Mouse (Mus musculus) forebrain, embryonic 16.5 days (tissue): ENCODE data around the gene Plcxd2. TPM values are rescaled to one million over a fixed set of nuclear protein-coding genes. Genes with fewer than 3 reads are reported as not detected.

Source experiments
- ATAC-seq: fragments of 200-750 bp; cut with Nextera tagmentation; 2 replicates; pipeline ENCODE4 v1.8.0; 2017; ENCODE audit warnings: mild to moderate bottlenecking, moderate library complexity
- H3K27ac ChIP-seq: fragments of 300-500 bp; sonication (generic); 2 replicates; pipeline ENCODE4 v1.5.1; 2014; ENCODE audit warnings: low read length, control low read depth
- H3K27me3 ChIP-seq: fragments of 300-500 bp; sonication (generic); replicated peaks from 2 replicates; pipeline ENCODE4 v1.6.1; 2014; ENCODE audit warnings: low read length; ENCODE audit not compliant: control insufficient read depth, insufficient read depth
- H3K36me3 ChIP-seq: fragments of 300-500 bp; sonication (generic); 2 replicates; pipeline ENCODE4 v1.6.1; 2014; ENCODE audit not compliant: control insufficient read depth, insufficient read depth
- H3K4me1 ChIP-seq: fragments of 300-500 bp; sonication (generic); replicated peaks from 2 replicates; pipeline ENCODE4 v1.6.1; 2014; ENCODE audit warnings: low read length; ENCODE audit not compliant: control insufficient read depth, insufficient read depth
- H3K4me2 ChIP-seq: fragments of 300-500 bp; sonication (generic); 2 replicates; pipeline ENCODE4 v1.6.1; 2014; ENCODE audit warnings: mild to moderate bottlenecking, low read length, control low read depth
- H3K4me3 ChIP-seq: fragments of 300-500 bp; sonication (generic); replicated peaks from 2 replicates; pipeline ENCODE4 v1.5.1; 2014; ENCODE audit warnings: mild to moderate bottlenecking, low read length, control low read depth
- H3K9ac ChIP-seq: fragments of 300-500 bp; sonication (generic); replicated peaks from 2 replicates; pipeline ENCODE4 v1.6.1; 2014; ENCODE audit warnings: low read depth, low read length, control low read depth
- H3K9me3 ChIP-seq: fragments of 300-500 bp; sonication (generic); 2 replicates; pipeline ENCODE4 v1.6.1; 2016; ENCODE audit warnings: low read length; ENCODE audit not compliant: control insufficient read depth
- WGBS: fragments of 180-500 bp; shearing (Covaris S2); extraction: QIAGEN DNeasy Blood & Tissue Kit; methylation state at CpG from one replicate; pipeline ENCODE4 v1.1.7; 2014; 5-methylcytosine and 5-hydroxymethylcytosine counted together
- polyA plus RNA-seq: library from polyadenylated mRNA; unstranded; fragments of >200 nt; fragmentation: Nextera tagmentation; extraction: Ambion mirVana; gene quantifications from 2 replicates; pipeline ENCODE4 v1.2.1, GENCODE M21; 2015

The Plcxd2 gene
- polyA plus RNA-seq, 1 experiment from 2014 or later: 17.7 TPM

GRCm38 (mm10) chr16:45935956-45936483 lies 74.0 kb downstream of the Plcxd2 start:
- no peak for ATAC-seq
- H3K27me3 ChIP-seq: no peaks in the 10 kb centered on the region
- H3K4me2 ChIP-seq: no peak overlapping the region
- WGBS: 45% methylated on average over 3 of the region's 3 CpGs
- H3K36me3 ChIP-seq: no peaks in the 10 kb centered on the region
- no peak overlapping the region for H3K4me3 ChIP-seq
- peaks cover 6% of the 10 kb centered on the region; the same call in 1 of the 2 replicates for H3K4me1 ChIP-seq
- no peaks in the 10 kb centered on the region for H3K9me3 ChIP-seq
- H3K27ac ChIP-seq: no peak overlapping the region
- H3K9ac ChIP-seq: no peak overlapping the region

DNA sequence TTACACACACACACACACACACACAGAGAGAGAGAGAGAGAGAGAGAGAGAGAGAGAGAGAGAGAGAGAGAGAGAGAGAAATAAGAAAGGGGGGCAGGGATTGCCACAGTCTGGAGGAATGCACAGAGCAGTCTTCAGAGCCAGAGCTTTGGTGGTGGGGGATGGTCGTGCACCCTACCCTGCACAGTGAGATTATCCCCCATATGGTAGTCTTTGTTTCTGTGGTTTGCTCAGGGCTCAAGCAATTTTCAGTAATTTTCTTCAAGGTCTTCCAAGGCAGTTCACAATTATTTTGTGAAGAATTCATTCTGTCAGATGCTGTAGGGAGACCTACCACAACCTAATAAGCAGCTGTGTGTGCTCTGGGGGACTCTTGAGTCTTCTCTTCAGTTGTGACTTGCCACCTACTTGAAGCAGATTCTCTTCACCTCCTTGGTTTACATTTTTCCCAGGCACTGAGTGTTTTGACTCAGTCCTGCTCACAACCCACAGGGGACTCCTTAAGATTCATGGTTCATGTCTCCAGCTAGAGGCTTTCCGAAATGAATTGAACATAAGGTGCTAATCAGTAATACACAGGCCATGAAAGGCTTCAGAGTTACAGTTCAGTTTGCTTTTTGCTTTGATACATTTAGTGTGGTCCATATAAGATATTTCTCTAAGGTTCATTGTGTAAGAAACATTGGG lies 75.2 kb downstream of the Plcxd2 start:
- no peaks in the 10 kb centered on the region for H3K36me3 ChIP-seq

DNA sequence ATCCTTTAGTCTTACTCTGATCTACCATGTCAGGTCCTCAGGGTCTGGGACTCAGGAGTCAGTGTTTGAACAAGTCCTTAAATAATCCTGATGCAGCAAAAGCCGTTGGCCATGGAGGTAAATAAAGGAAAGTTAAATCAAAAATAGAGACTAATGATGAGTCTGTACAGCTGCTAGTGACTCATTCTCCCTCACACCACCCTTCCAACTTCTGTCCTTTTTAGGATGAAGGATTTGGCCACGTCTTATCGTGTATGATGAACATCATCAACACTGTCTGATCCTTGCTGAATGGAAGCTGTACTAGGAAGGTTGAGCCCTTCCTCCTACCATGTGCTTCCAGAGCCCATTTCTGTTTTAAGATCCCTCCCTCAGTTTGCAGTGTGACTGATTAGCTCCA lies 79.7 kb downstream of the Plcxd2 start:
- Histone ChIP-seq H3K4me2 (no peak overlapping the region), H3K27ac (no peak overlapping the region), H3K9me3 (no peaks in the 10 kb centered on the region), H3K36me3 (no peaks in the 10 kb centered on the region), H3K27me3 (no peaks in the 10 kb centered on the region), H3K9ac (no peak overlapping the region), H3K4me3 (no peak overlapping the region), H3K4me1 (no peaks in the 10 kb centered on the region)
- WGBS: 91% methylated on average over 3 of the region's 3 CpGs
- ATAC-seq: no peak

More for the DNA sequence above, 75.2 kb downstream of the Plcxd2 start:
- 45% methylated on average over 2 of the region's 2 CpGs for WGBS
- Histone ChIP-seq H3K4me3 (no peak overlapping the region), H3K27me3 (no peaks in the 10 kb centered on the region), H3K4me1 (peaks cover 6% of the 10 kb centered on the region; the same call in 1 of the 2 replicates), H3K9ac (no peak overlapping the region), H3K27ac (no peak overlapping the region), H3K9me3 (no peaks in the 10 kb centered on the region), H3K4me2 (no peak overlapping the region)
- ATAC-seq: no peak

DNA sequence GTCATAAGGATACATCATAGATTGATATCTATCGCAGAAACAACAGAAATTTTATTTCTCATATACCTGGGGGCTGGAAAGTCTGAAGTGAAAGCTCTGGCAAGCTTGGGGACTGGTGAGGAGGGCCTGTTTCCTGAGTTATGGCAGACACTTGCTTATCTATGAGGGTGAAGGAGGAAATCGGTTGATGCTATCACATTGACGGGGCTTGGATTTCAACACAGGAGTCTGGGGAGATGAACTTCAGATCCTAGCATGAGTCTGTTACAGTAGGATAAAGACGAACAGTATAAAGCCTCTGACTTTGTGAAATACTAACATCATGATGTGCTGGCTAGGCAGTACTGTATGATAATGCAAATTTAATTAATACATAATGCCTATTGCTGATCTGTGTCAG lies 81.9 kb downstream of the Plcxd2 start:
- no peak for ATAC-seq
- WGBS: 87% methylated on average over 4 of the region's 4 CpGs
- Histone ChIP-seq H3K27me3 (no peaks in the 10 kb centered on the region), H3K4me1 (no peaks in the 10 kb centered on the region), H3K4me3 (no peak overlapping the region), H3K27ac (no peak overlapping the region), H3K4me2 (no peak overlapping the region), H3K36me3 (no peaks in the 10 kb centered on the region), H3K9me3 (no peaks in the 10 kb centered on the region), H3K9ac (no peak overlapping the region)

GRCm38 (mm10) chr16:45927601-45928000 lies 82.4 kb downstream of the Plcxd2 start:
- no peak overlapping the region for H3K9ac ChIP-seq
- H3K4me3 ChIP-seq: no peak overlapping the region
- H3K27me3 ChIP-seq: no peaks in the 10 kb centered on the region
- H3K4me2 ChIP-seq: no peak overlapping the region
- ATAC-seq: no peak
- 82% methylated on average over 3 of the region's 3 CpGs for whole genome bisulfite sequencing
- no peaks in the 10 kb centered on the region for H3K9me3 ChIP-seq
- H3K4me1 ChIP-seq: no peaks in the 10 kb centered on the region
- H3K36me3 ChIP-seq: no peaks in the 10 kb centered on the region
- no peak overlapping the region for H3K27ac ChIP-seq

DNA sequence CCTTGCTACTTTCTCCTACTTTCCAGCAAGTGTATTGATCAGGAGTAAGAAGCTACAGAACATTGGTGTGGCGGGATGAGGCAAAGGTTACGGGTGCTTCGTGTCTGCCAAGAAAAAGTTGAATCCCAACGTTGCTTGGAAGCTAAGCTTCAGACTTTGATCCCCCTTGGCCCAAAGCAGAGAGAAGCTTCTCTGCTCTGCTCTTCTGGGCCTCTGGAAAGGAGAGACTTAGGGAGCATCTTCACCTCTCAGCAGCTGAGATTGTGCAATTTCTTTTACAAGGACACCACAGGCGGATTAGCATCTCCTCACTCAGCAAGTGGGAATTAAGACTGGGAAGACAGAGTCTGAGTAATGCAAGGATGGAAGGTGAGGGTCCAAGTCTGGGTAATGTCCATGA lies 83.1 kb downstream of the Plcxd2 start:
- Histone ChIP-seq H3K9me3 (no peaks in the 10 kb centered on the region), H3K4me2 (no peak overlapping the region), H3K27me3 (no peaks in the 10 kb centered on the region), H3K4me3 (no peak overlapping the region), H3K4me1 (no peaks in the 10 kb centered on the region), H3K27ac (no peak overlapping the region), H3K9ac (no peak overlapping the region), H3K36me3 (no peaks in the 10 kb centered on the region)
- ATAC-seq: no peak
- 92% methylated on average over 5 of the region's 5 CpGs for WGBS

GRCm38 (mm10) chr16:45923731-45924424 lies 86.1 kb downstream of the Plcxd2 start:
- ATAC-seq: no peak

GRCm38 (mm10) chr16:45922546-45923229 lies 87.3 kb downstream of the Plcxd2 start:
- WGBS: 69% methylated on average over 8 of the region's 8 CpGs

More at GRCm38 (mm10) chr16:45923731-45924424, 86.1 kb downstream of the Plcxd2 start:
- Histone ChIP-seq H3K27me3 (no peaks in the 10 kb centered on the region), H3K27ac (no peak overlapping the region), H3K36me3 (no peaks in the 10 kb centered on the region), H3K9ac (no peak overlapping the region), H3K4me3 (no peak overlapping the region), H3K4me1 (no peaks in the 10 kb centered on the region), H3K4me2 (no peak overlapping the region), H3K9me3 (no peaks in the 10 kb centered on the region)
- WGBS: 83% methylated on average over 6 of the region's 6 CpGs

GRCm38 (mm10) chr16:45919572-45919971 lies 90.4 kb downstream of the Plcxd2 start:
- WGBS: 65% methylated on average over 8 of the region's 8 CpGs
- ATAC-seq: peak; percentile 73
- Histone ChIP-seq H3K4me2 (no peak overlapping the region), H3K9me3 (no peaks in the 10 kb centered on the region), H3K4me1 (no peaks in the 10 kb centered on the region), H3K27ac (no peak overlapping the region), H3K36me3 (no peaks in the 10 kb centered on the region), H3K27me3 (no peaks in the 10 kb centered on the region), H3K9ac (no peak overlapping the region), H3K4me3 (no peak overlapping the region)

More at GRCm38 (mm10) chr16:45922546-45923229, 87.3 kb downstream of the Plcxd2 start:
- Histone ChIP-seq H3K27me3 (no peaks in the 10 kb centered on the region), H3K4me3 (no peak overlapping the region), H3K9ac (no peak overlapping the region), H3K9me3 (no peaks in the 10 kb centered on the region), H3K36me3 (no peaks in the 10 kb centered on the region), H3K4me2 (no peak overlapping the region), H3K4me1 (no peaks in the 10 kb centered on the region), H3K27ac (no peak overlapping the region)
- no peak for ATAC-seq
